Mouse (Mus musculus) embryo, embryonic 10 days (tissue): Measurements from ENCODE around the gene Pdia3.
A peak's percentile ranks its signal among the peaks of the same experiment; 100 is the strongest.
"Not testable (repeated sequence)": the region's sequence is repeated elsewhere in the genome, so short reads cannot be mapped to it uniquely, and the experiment has no call there.

ENCODE experiments used
- DNase-seq: peaks from one replicate; pipeline ENCODE4 v3.0.0-alpha.2; 2015; ENCODE audit warnings: low spot score

Pdia3 gene

DNA sequence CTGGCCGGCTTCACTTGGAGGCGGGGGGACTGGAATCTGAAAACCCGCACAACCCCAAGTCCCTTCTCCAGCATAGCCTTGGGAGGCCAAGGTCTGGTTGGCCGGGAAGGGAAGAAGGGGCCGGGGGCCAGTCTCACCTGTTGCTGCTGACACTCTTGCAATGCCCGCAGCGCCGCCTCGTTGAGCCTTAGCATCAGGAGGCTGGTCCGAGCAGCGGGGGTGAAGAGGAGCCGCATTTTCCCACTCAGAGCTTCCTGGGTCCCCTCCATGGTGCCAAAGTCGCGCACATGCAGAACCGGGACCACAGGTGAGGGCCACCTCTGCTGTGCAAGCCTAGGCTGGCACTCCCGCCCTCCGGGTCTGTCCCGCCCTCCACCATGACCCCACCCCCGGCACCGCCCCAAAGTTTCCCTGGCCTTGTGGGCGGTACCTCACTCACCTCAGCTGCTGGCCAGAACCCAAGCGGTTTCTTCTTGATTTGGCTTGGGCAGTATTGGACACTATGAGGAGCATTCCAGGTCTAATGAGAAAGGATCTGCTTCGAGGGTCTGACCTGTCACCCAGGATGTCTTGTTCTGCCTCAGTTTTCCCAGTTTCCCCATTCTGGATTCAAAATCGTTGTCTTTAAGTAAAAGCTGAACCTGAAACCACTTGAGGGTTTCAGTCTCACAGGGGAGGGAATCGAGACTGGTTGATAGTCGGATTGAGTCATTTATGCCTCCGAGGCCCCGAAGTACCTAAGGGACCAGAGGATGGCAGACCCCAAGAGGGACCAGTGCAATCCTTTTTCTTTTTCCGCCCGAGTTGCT is 28.9 kb downstream of the Pdia3 start:
- peak; percentile 51 for DNase-seq

DNA sequence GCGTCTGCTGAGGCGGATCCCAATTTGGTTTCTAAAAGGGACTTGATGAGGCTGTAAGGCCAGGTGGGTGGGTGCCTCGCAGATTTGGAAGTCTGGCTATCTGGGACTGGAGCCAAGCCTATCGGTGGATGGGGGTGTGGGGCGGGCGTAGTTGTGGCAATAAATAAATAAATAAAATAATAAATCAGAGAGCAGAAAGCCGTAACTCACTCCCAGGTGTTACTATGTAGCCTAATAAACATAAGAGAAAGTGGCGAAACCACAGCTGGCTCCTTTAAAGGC is 29.4 kb downstream of the Pdia3 start:
- no peak for DNase-seq

DNA sequence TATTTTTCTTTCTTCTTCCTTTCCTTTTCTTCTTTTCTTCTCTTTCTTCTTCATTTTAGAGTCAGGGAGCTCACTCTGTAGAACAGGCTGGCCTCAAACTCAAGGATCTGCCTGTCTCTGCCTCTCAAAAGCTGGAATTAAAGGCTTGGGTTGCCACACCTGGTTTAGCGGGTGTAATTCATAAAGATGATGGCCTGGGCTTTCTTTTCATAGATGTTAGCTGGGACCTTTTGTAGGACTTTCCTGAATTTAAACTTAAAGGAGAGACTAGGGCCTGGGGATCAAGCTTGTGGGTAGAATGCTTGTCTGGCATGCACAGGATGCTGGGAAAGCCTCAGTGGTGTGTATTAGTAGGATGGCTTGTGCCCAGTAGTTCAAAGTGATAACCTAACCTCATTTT is 30.6 kb downstream of the Pdia3 start, which contains the start of gene Ell3:
TSS of gene Ell3 (minus strand) at position 101 of the 400 bp plus-strand sequence.
- no peak for DNase-seq

DNA sequence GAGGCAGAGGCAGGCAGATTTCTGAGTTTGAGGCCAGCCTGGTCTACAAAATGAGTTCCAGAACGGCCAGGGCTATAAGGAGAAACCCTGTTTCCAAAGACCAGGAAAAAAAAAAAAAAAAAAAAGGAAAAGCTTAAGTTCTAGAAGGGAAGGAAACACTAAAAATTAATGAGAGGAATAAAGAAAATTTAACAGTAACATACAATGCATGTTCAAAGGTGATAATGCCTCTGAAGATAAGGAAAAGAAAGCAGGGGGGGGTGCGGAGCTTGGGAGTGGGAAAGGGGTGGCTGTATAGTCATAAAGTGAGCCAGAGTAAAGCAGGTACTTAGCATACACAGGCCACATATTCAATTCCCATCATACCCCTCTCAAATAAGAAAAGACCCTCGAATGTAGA is 31.5 kb downstream of the Pdia3 start:
- no peak for DNase-seq

DNA sequence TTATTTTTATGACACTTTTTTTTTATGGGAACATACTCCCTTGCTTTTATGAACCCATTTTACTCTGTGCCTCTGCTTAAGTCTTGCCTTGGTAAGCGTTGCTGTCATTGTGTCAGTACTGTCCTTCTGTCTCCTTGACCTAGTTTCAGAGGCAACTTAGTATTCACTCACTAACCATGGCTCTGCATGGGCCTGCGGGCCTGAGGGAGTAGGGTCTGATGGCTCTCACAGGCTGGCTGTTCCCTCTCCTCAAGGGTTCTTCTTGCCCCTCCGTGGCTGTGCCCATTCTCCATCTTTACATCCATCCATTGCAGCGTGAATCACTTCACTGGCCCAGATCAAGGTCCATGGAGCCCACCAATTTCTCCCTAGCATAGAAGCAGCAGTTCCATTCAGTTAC is 32.9 kb downstream of the Pdia3 start:
- DNase-seq: no peak

DNA sequence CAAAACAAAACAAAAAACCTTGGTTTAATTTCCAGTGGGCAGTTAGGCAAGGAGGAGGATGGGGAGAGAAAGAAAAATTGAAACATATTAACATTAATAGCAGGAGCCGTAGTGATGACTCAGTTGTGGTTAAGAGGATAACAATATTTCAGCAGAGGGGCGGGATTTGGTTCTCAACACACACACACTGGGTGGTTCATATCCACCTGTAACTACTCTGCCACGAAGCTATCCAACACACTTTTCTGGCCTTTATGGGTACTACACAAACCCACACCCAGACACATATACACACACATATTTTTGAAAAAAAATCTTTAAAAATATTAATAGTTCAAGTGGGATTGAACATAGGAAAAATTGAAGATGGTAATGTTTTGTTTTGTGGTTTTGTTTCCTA is 33.4 kb downstream of the Pdia3 start:
- DNase-seq: no peak

DNA sequence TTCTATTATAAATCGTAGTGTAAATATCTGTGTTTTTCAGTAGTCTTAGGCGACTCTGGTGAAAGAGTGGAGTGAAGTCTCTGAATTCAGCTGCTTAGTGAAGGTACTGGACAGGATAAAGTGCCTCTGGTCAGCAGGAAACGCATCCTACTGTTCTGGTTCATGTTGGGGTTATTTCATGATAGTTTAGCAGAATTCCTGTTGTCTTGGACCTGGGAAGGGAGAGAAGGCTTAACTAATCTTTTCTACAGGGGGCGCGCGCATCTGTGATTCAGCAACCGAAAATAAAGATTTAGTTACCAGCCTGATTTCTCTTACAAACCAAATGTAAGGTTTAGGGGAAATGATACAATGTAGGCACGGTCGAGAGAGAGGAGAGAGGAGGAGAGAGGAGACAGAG is 34.6 kb downstream of the Pdia3 start:
- peak; percentile 45 for DNase-seq

DNA sequence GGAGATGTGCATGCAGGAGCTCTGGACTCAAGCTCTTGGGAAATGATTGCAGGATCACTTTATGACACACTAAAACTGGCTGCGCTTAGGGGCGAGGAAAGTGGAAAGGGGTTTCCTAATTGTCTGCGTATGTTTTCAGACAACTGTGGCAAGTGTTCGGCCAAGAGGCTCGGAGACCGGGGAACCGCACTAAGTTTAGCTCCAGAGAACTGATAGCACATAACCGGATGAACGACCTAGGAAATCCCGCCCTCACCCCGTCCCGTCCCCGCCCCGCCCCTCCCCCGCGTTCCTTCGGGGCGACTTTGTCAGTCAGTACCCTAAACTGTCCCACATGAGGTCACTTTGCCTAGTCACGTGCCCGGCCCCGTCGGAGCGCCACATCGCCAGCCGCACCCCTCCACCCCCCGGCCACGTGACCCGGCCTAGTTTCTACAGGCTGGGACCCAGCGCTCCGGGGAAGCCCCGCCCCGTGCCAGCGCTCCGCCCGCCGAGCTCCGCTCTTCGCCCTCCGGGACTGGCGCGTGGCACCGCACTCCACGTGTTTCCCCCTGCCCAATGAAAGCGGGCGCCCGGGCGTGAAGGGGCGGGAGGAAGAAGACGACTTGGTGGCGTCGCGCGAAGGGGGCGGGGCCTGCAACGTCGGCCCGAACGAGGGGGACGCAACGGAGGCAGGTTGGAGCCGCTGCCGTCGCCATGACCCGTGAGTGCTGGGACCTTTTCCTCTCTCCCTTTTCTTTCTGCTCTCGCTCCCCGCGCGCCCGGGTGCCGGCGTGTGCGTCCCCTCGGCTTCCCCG is 35.4 kb downstream of the Pdia3 start, which contains the start of gene Serf2:
TSS of gene Serf2 (plus strand) at position 457 of the 797 bp plus-strand sequence.
- DNase-seq: peak; percentile 99

DNA sequence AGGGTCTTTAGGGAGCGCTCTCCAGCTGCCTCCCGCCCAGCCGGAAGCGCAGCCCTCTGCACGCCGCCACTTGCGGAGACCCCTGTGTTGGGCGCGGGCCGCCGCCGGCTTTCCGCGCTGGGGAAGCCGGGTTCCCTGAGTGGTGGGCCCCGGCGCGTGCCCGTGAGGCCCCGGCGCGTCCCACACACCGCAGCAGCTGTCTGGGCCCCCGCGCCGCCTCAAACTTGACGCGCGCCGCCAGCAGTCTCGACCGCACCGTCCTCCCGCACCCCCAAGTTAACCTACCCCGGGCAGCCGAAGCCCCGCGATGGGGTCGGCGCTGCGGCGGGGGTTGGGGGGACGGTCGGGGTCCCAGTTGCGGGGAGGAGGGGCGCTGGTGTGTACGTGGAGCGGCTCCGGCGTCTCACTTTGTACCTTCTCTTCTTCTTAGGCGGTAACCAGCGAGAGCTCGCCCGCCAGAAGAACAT is 36.0 kb downstream of the Pdia3 start:
- DNase-seq: no peak

DNA sequence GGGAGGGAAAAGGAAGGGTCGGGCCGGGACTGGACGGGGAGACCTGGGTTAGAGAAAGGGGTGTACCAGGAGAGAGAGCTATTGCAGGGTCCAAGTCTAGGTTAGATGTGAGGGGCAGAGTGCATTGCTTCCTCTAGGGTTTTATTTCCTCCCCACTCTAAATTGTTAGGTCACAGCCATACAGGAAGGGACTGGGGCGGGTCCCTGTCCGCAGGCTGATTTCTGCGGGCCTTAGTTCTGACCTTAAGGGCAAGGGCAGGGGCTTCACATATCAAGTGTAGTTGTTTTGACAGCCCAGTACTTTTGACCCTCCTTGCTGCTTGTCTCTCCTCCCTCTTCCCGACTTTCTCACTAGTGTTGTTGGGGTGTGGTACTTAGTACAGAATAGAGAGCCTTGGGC is 36.5 kb downstream of the Pdia3 start:
- DNase-seq: peak; percentile 30

DNA sequence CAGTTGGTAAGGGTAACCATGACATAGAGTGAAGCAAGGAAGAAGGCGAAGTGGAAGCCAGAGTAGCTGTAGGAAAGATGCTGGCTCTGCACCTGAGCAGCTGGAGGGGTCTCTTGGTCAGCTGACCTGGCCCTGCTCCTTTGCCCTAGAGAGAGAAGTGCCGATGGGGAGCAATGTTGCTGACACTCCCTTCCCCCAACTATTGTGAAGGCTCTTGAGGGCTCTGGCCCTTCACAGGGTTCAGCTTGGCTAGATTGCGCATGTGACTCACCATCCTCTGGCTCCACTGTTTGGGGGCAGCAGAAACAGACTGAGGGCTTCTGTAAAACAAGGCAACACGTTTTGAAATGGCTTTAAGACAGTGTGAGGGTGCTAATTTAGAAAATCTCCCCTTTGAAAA is 38.8 kb downstream of the Pdia3 start:
- DNase-seq: no peak

DNA sequence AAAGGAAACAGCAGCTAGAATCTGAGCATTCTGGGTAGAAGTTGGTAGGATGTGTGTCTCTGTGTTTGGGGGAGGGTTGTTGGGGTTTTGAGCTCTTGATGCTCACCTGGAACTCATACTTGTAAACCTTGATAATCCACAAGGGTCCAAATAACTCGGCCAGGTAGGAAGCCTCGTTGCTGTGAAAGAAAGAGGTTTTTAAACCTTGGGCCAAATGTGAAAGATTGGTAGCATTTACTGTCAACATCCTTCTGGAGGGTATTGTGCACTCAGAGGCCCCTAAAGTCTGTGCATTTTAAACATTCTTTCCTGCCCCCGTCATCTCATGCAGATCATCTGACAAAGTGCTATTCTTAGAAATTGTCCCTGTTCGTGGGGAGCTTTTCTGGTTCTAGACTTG is 39.4 kb downstream of the Pdia3 start, which contains the start of gene Hypk:
TSS of gene Hypk (plus strand) at position 301 of the 400 bp plus-strand sequence.
- DNase-seq: no peak

DNA sequence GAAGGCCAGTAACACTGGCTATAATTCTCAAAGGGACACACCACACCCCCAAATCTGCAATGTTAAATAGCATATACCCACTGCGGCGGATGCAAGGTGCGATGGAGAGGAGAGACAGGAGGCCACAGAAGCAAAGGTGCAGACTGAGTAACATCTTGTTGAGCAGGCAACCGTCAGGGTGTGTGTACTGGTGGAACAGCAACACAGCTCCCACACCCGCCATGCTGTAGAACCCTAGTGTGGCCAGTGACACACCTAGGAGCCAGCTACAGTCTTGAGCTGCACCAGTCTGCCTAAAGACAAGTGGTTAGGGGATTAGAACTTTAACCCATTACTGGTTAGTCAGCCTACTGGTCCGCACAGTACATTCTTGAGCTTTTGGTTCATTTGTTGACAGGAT is 40.3 kb downstream of the Pdia3 start:
- DNase-seq: no peak

DNA sequence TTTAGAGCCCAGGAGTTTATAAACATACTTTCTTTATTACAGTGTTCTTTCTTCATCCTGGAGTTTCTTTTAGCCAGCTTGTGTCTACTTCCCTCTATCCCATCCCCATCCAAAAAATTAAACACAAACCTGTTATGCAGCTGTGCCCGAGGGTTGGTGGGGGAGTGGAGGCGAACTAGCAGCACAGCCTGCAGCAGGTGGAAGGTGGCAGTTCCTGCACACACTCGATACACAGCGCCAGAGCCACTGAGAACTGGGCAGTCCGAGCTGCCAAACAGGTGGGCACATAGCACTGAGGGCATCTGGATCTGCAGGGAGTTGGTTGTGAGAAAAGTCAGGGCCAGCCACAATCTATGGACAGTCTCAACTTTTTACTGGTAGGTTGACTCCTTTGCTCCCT is 42.0 kb downstream of the Pdia3 start:
- DNase-seq: no peak

DNA sequence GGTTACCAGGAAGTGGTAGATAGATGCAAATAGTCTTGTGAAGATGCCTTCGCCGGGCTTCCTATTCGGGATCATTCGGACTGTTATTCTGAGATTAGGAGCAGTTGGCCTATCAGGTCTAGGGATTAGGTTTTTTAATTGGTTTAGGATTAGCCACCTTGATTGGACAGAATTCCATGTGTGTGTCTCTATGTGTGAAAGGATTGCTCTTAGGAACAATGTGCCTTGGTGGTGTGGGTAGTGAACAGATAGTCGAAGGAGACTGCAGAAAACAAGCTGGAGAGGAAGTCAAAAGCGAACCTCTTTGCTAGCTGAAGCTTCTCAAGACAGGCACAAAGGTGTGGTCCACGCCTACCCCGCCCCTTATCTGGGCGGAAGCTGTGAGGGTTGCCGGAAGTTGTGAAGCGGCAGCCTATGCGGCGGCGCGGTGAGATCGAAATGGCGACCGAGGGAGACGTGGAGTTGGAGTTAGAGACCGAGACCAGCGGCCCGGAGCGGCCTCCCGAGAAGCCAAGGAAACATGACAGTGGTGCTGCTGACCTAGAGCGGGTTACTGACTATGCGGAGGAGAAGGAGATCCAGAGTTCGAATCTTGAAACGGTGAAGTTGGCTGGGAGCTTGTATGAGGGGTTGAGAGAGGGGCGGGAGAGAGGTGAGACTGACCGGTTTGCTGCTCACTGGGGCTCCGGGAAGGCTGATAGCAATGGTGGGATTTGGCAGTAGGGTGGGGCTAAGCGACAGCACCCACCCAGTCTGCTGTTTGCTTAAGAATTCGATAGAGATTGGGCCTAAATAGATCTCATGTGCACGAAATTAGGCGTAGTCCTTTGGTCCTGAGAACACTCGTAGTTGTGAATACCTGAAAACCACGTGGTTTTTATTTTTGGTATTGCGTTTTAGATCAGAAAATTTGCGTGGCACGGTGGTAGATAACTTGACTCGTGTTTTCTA is 43.4 kb downstream of the Pdia3 start, which contains the start of gene Serinc4:
TSS of gene Serinc4 (minus strand) at position 90 of the 951 bp plus-strand sequence.
- peak; percentile 96 for DNase-seq

DNA sequence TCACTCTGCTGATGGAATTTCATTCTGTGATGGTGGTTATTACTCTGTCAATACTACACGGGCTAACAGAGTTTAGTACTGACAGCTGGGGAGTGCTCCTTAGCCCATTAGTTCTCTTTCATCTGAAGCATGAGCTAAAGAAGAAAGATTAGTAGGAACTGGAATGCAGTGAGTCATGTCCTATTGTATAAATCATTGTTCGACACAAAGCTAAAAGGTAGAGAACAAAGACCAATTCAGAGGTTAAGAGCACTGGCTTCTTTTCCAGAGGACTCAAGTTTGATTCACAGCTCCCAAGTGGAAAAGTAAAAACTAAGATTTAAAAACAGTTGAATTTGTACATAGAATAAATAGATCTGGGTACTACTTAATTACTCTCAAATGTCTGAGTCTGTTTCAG is 46.5 kb downstream of the Pdia3 start:
- DNase-seq: no peak

DNA sequence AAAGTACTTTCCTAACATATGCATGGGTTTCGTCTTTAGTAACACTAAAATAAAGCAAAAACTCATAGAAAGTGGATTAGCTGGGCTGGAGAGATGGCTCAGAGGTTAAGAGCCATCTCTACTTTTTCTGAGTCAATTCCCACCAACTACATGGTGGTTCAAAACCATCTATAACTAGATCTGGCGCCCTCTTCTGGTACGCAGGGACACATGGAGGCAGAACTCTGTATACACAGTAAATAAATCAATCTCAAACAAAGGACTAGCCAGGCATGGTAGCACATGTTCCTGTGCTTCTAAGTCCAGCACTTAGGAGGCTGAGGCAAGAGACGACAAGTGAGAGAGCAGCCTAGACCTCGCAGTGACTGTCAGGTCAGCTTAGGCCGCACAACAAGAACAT is 55.4 kb downstream of the Pdia3 start:
- DNase-seq: not testable (repeated sequence)

DNA sequence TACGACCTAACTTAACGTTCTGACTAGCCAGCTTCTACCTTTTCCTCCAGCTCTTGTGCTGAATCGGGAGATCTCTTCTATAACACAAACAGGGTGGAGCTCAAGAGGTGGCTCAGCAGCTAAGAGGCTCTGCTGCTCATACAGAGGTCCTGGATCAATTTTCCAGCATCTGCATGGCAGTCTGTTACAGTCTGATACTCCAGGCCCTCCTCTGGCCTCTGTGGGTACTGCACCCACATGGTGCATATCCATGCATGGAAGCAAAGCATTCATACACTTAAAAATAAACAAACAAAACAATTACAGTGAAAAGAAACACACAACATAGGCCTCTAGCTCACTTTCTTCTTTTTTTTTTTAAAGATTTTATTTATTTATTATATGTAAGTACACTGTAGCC is 59.2 kb downstream of the Pdia3 start:
- not testable (repeated sequence) for DNase-seq

DNA sequence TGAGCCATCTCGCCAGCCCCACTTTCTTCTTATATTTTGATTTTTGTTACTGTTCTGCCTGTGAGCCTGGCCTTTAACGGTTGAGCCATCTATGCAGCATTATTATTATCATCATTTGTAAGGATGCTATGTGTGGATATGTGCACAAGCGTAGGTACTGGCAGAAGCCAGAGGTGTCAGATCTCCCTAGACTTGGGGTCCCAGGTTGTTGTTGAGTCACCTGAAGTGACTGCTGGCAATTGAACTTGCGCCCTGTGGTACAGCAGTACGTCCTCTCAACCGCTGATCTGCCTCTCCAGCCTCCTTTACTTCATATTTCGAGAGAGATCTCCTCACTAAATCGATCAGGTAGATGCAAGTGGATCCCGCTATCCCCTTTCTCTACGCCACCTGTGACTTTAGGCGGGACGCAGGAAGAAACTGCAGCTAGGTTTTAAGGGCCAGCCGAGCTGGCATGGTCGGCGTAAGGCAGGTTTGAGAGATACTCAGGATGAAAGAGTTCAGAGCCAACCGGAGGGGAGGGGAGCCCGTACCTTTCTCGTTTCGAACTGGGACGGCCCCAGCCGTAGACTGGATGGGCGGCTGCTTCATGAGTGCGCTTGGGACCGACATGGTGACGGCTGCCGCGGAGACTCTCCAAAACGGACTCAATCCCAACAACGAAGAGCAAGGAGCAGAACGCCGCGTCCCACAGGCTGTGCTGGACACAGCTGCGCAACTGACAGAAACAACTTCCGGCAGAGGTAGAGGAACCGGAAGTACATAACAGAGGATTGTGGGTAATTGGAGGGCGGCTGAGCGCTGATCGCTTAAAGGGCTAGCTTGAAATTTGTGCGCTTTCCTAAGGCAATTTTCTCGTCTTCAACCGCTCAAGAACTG is 60.0 kb downstream of the Pdia3 start, which contains the start of gene Mfap1b:
TSS of gene Mfap1b (minus strand) at position 767 of the 879 bp plus-strand sequence.
- DNase-seq: peak; percentile 95

DNA sequence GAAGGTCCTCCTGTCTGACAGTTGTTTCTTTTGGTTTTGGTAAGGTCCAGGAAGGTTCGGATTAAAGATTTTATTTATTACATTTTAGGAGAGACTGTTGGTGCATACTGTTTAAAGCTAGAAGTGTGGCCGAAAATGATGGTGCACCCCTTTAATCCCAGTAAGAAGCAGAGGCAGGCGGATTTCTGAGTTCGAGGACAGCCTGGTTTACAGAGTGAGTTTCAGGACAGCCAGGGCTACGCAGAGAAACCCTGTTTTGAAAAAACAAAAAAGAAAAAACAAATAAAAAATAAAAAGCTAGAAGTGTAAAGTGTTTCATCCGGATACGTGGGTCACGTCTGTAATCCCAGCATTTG is 60.6 kb downstream of the Pdia3 start:
- no peak for DNase-seq

DNA sequence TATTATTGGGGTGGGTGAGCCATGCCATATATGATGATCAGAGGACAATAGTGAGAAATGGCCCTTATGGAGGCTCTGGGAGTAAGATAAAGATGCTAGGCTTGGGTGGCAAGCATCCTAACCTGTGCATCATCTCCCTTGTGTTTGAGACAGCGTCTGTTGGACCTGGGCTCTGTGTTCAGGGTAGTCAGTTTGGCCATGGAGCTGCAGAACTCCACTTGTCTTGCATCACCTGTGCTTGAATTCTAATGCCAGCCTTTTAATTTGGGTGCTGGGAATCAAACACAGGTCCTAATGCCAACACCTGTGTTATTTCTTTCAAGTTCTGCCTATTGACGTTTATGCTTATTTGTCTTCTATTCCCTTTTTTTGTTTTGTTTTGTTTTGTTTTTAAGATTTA is 61.7 kb downstream of the Pdia3 start:
- not testable (repeated sequence) for DNase-seq
